Comparison of ENCODE assay signal across 31 mouse cellular contexts in the genomic region with DNA sequence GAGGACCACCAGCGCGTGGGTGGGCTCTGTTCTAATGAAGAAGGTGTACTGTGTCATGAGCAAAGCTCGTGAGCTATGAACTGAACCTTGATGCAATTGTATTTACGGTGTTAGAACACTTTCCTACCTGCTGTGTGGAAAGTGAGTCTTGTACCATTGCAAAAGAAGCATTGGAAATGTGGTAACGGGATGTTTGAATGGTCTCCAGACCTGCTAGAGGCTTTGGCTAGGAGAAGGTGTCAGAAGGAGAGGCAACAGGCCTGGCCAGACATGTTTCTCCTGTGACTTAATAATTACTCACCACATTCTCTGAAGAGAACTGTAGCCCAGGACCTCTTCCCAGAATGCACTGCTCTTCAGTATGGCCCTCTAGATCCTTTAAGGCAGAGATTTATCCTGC. TPM values are rescaled to one million over a fixed set of nuclear protein-coding genes. Genes with fewer than 3 reads are reported as not detected.
"Had no signal": no experiment of that assay in that cellular context is flagged by ENCODE, and none has a peak within 500 bp of the region (broad histone marks: within the 10 kb centered on the region; RNA-seq: fewer than 3 reads in every experiment).

No protein-coding gene starts in this region.

- H3K27me3 ChIP-seq: hindbrain, embryonic 15.5 days; kidney, embryonic 15.5 days; limb, embryonic 13.5 days; limb, embryonic 15.5 days had no signal

- H3K9ac ChIP-seq: forebrain, postnatal 0 days; heart, embryonic 13.5 days; heart, embryonic 15.5 days; hindbrain, embryonic 13.5 days; hindbrain, embryonic 15.5 days; kidney, embryonic 15.5 days; limb, embryonic 13.5 days; limb, embryonic 15.5 days had no signal

- H3K27ac ChIP-seq: heart, embryonic 10.5 days; heart, embryonic 13.5 days; heart, embryonic 15.5 days; hindbrain, embryonic 13.5 days; hindbrain, embryonic 15.5 days; hindbrain, postnatal 0 days; kidney, embryonic 15.5 days; kidney, postnatal 0 days; limb, embryonic 13.5 days; limb, embryonic 15.5 days had no signal

- H3K4me2 ChIP-seq: heart, embryonic 13.5 days; heart, embryonic 15.5 days; hindbrain, embryonic 13.5 days; hindbrain, embryonic 15.5 days; kidney, embryonic 15.5 days; limb, embryonic 13.5 days; limb, embryonic 15.5 days had no signal

- DNase-seq: forebrain, postnatal 0 days; gastrocnemius, postnatal 14 days; gastrocnemius, postnatal 36 days; heart, adult 18-20 months; heart, postnatal 14 days; heart, postnatal 36 days; kidney, adult 11 months; kidney, adult 2 months; kidney, adult 9 months; kidney, postnatal 14 days; kidney, postnatal 36 days; layer of hippocampus, adult 9-11 months; layer of hippocampus, postnatal 36 days; left cerebral cortex, postnatal 4 days had no signal

- H3K4me3 ChIP-seq: heart, embryonic 10.5 days; heart, embryonic 13.5 days; heart, embryonic 15.5 days; hindbrain, embryonic 13.5 days; hindbrain, embryonic 15.5 days; kidney, embryonic 15.5 days; limb, embryonic 13.5 days; limb, embryonic 15.5 days had no signal

- H3K9me3 ChIP-seq: heart, embryonic 10.5 days; heart, embryonic 13.5 days; heart, embryonic 15.5 days; hindbrain, embryonic 13.5 days; hindbrain, embryonic 15.5 days; kidney, embryonic 15.5 days; limb, embryonic 15.5 days had no signal

- H3K36me3 ChIP-seq: heart, embryonic 10.5 days; heart, embryonic 13.5 days; heart, embryonic 15.5 days; hindbrain, embryonic 13.5 days; hindbrain, embryonic 15.5 days; kidney, embryonic 15.5 days; limb, embryonic 13.5 days; limb, embryonic 15.5 days had no signal

- ATAC-seq: forebrain, postnatal 0 days; hindbrain, postnatal 0 days; intestine, embryonic 16.5 days had no signal

RNA-seq across cellular contexts. Expression of gene Slc45a1, which starts 51.3 kb away (rescaled TPM):
- total RNA-seq: gastrocnemius, adult 18-20 months; gastrocnemius, adult 8-10 months; gastrocnemius, postnatal 14 days; gastrocnemius, postnatal 36 days; granulocyte monocyte progenitor cell, adult 5-6 weeks; heart, adult 18-20 months; heart, adult 8-10 months; heart, postnatal 14 days; heart, postnatal 36 days; hematopoietic stem cell, adult 5-6 weeks had no signal
- polyA plus RNA-seq: heart, embryonic 15.5 days; heart, postnatal 0 days had no signal
